Mouse (Mus musculus) testis, adult 2 months (tissue): ENCODE data around the gene Pard3.

Experiments used
- CTCF ChIP-seq: fragments of 200-500 bp; IDR thresholded peaks from 2 replicates; pipeline ENCODE4 v1.5.1; 2012; ENCODE audit warnings: low read depth, mild to moderate bottlenecking, inconsistent platforms, low read length, moderate library complexity; ENCODE audit not compliant: control insufficient read depth, insufficient read depth, insufficient replicate concordance
- POLR2A ChIP-seq: fragments of 200-500 bp; IDR thresholded peaks from 2 replicates; pipeline ENCODE4 v1.6.1; 2012; ENCODE audit warnings: low read depth, mild to moderate bottlenecking, inconsistent platforms, low read length, moderate library complexity; ENCODE audit not compliant: control insufficient read depth

DNA sequence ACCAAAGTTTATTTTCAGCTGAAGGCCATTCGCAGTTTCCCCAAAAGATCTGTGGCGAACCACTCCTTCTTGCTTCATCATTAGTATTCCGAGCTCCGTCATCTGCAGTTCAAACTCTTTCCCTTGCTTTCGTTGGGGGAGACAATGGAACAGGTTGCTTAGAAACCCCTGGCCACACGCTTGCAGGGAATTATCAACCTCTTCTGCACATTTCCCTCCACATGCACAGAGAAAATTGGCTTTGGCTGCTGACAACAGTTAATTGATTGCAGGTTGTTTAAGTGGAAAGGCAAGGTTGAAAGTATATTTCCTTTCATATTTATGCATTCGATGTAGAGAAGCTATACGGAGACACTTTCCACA lies 166.5 kb downstream of the Pard3 start:
- TF ChIP-seq CTCF (no peak), POLR2A (no peak)
